Mouse (Mus musculus): ENCODE results near the gene Pde3a.
A peak's percentile ranks its signal among the peaks of the same experiment; 100 is the strongest.

The Pde3a gene

GRCm38 (mm10) chr6:141403943-141404342, 154.9 kb downstream of the Pde3a start:
- no peak for DNase-seq (ENCODE audit: low read depth, low spot score)

- DNase-seq (ENCODE audit: low read depth, low spot score) = no peak
Observed at GRCm38 (mm10) chr6:141404649-141405048, 155.6 kb downstream of the Pde3a start.

- no peak for DNase-seq (ENCODE audit: low read depth, low spot score)
Observed at GRCm38 (mm10) chr6:141405496-141405895, 156.4 kb downstream of the Pde3a start.

- DNase-seq (ENCODE audit: low read depth, low spot score) = peak; percentile 35
Observed at GRCm38 (mm10) chr6:141408758-141409157, 159.7 kb downstream of the Pde3a start.

- DNase-seq (ENCODE audit: low read depth, low spot score) = no peak
Observed at GRCm38 (mm10) chr6:141410836-141411235, 161.8 kb downstream of the Pde3a start.

- peak; percentile 73 for DNase-seq (ENCODE audit: low read depth, low spot score)
Observed at GRCm38 (mm10) chr6:141425114-141425513, 176.0 kb downstream of the Pde3a start.

- DNase-seq (ENCODE audit: low read depth, low spot score) = no peak
Observed at GRCm38 (mm10) chr6:141428587-141428986, 179.5 kb downstream of the Pde3a start.

- no peak for DNase-seq (ENCODE audit: low read depth, low spot score)
Observed at GRCm38 (mm10) chr6:141430134-141430533, 181.1 kb downstream of the Pde3a start.

- DNase-seq (ENCODE audit: low read depth, low spot score) = no peak
Observed at GRCm38 (mm10) chr6:141432271-141432974, 183.4 kb downstream of the Pde3a start.

GRCm38 (mm10) chr6:141433917-141434756, 185.1 kb downstream of the Pde3a start:
- peak; percentile 87 for DNase-seq (ENCODE audit: low read depth, low spot score)

GRCm38 (mm10) chr6:141435160-141435559, 186.1 kb downstream of the Pde3a start:
- DNase-seq (ENCODE audit: low read depth, low spot score) = no peak

- no peak for DNase-seq (ENCODE audit: low read depth, low spot score)
Observed at GRCm38 (mm10) chr6:141439965-141440364, 190.9 kb downstream of the Pde3a start.

- peak; percentile 87 for DNase-seq (ENCODE audit: low read depth, low spot score)
Observed at GRCm38 (mm10) chr6:141447547-141447946, 198.5 kb downstream of the Pde3a start.

- no peak for DNase-seq (ENCODE audit: low read depth, low spot score)
Observed at GRCm38 (mm10) chr6:141448886-141449285, 199.8 kb downstream of the Pde3a start.

- DNase-seq (ENCODE audit: low read depth, low spot score) = no peak
Observed at GRCm38 (mm10) chr6:141455335-141455734, 206.3 kb downstream of the Pde3a start.

- DNase-seq (ENCODE audit: low read depth, low spot score) = no peak
Observed at GRCm38 (mm10) chr6:141456591-141456990, 207.5 kb downstream of the Pde3a start.

GRCm38 (mm10) chr6:141470251-141470650, 221.2 kb downstream of the Pde3a start:
- no peak for DNase-seq (ENCODE audit: low read depth, low spot score)

GRCm38 (mm10) chr6:141474223-141474622, 225.2 kb downstream of the Pde3a start:
- no peak for DNase-seq (ENCODE audit: low read depth, low spot score)

- DNase-seq (ENCODE audit: low read depth, low spot score) = no peak
Observed at GRCm38 (mm10) chr6:141474696-141475095, 225.6 kb downstream of the Pde3a start.

GRCm38 (mm10) chr6:141485302-141486021, 236.4 kb downstream of the Pde3a start:
- peak; percentile 15 for DNase-seq (ENCODE audit: low read depth, low spot score)

GRCm38 (mm10) chr6:141487266-141487665, 238.2 kb downstream of the Pde3a start:
- peak; percentile 76 for DNase-seq (ENCODE audit: low read depth, low spot score)

GRCm38 (mm10) chr6:141488619-141489018, 239.6 kb downstream of the Pde3a start:
- DNase-seq (ENCODE audit: low read depth, low spot score) = peak; percentile 56
